Mouse (Mus musculus): ENCODE data around the gene Tmem131l. TPM values are rescaled to one million over a fixed set of nuclear protein-coding genes. Genes with fewer than 3 reads are reported as not detected.
"Not testable (repeated sequence)": the region's sequence is repeated elsewhere in the genome, so short reads cannot be mapped to it uniquely, and the experiment has no call there.

Gene Tmem131l
- total and polyA plus RNA-seq, 2 experiments from 2014 or later: 22.5 to 37.3 TPM

GRCm38 (mm10) chr3:83876299-83876698 is 163.7 kb downstream of the Tmem131l start:
- DNase-seq (ENCODE audit: low spot score) (no peak), ATAC-seq (ENCODE audit: low FRiP score) (no peak)
- Histone ChIP-seq H3K4me1 (ENCODE audit: insufficient read depth, low read length) (no peaks in the 10 kb centered on the region), H3K27me3 (ENCODE audit: insufficient read depth, low read length) (no peaks in the 10 kb centered on the region), H3K4me2 (ENCODE audit: low read depth, low read length, poor library complexity, severe bottlenecking) (no peak overlapping the region), H3K9ac (replicated peaks; ENCODE audit: low read length, poor library complexity, severe bottlenecking) (no peak overlapping the region), H3K36me3 (ENCODE audit: insufficient read depth, low read length) (no peaks in the 10 kb centered on the region), H3K9me3 (ENCODE audit: low read length) (no peaks in the 10 kb centered on the region), H3K27ac (ENCODE audit: low read depth, low read length) (no peak overlapping the region), H3K4me3 (ENCODE audit: low read depth, low read length) (no peak overlapping the region)
- WGBS: 70% methylated on average over 4 of the region's 4 CpGs
- no peak for TF ChIP-seq CTCF (IDR thresholded peaks at IDR 0.05)

GRCm38 (mm10) chr3:83875078-83875477 is 164.9 kb downstream of the Tmem131l start:
- H3K27me3 ChIP-seq (ENCODE audit: insufficient read depth, low read length); H3K4me1 ChIP-seq (ENCODE audit: insufficient read depth, low read length); H3K36me3 ChIP-seq (ENCODE audit: insufficient read depth, low read length); H3K27ac ChIP-seq (ENCODE audit: low read depth, low read length); H3K4me3 ChIP-seq (ENCODE audit: low read depth, low read length); H3K9ac ChIP-seq (replicated peaks; ENCODE audit: low read length, poor library complexity, severe bottlenecking); DNase-seq (ENCODE audit: low spot score); H3K4me2 ChIP-seq (ENCODE audit: low read depth, low read length, poor library complexity, severe bottlenecking); H3K9me3 ChIP-seq (ENCODE audit: low read length); ATAC-seq (ENCODE audit: low FRiP score): not testable (repeated sequence)
- 94% methylated on average over 2 of the region's 2 CpGs for WGBS

- not testable (repeated sequence) for H3K27me3 ChIP-seq (ENCODE audit: insufficient read depth, low read length); H3K36me3 ChIP-seq (ENCODE audit: insufficient read depth, low read length); DNase-seq (ENCODE audit: low spot score); H3K9ac ChIP-seq (replicated peaks; ENCODE audit: low read length, poor library complexity, severe bottlenecking); H3K27ac ChIP-seq (ENCODE audit: low read depth, low read length); H3K4me2 ChIP-seq (ENCODE audit: low read depth, low read length, poor library complexity, severe bottlenecking); H3K9me3 ChIP-seq (ENCODE audit: low read length); ATAC-seq (ENCODE audit: low FRiP score); H3K4me3 ChIP-seq (ENCODE audit: low read depth, low read length); H3K4me1 ChIP-seq (ENCODE audit: insufficient read depth, low read length)
- 88% methylated on average over 2 of the region's 2 CpGs for WGBS
Measured at GRCm38 (mm10) chr3:83872853-83873252, 167.1 kb downstream of the Tmem131l start.

- not testable (repeated sequence) for H3K27ac ChIP-seq (ENCODE audit: low read depth, low read length); H3K9me3 ChIP-seq (ENCODE audit: low read length); H3K27me3 ChIP-seq (ENCODE audit: insufficient read depth, low read length); H3K36me3 ChIP-seq (ENCODE audit: insufficient read depth, low read length); H3K4me3 ChIP-seq (ENCODE audit: low read depth, low read length); H3K9ac ChIP-seq (replicated peaks; ENCODE audit: low read length, poor library complexity, severe bottlenecking); H3K4me2 ChIP-seq (ENCODE audit: low read depth, low read length, poor library complexity, severe bottlenecking); H3K4me1 ChIP-seq (ENCODE audit: insufficient read depth, low read length); DNase-seq (ENCODE audit: low spot score); ATAC-seq (ENCODE audit: low FRiP score)
- WGBS: 94% methylated on average over 4 of the region's 4 CpGs
Measured at GRCm38 (mm10) chr3:83871962-83872361, 168.0 kb downstream of the Tmem131l start.

GRCm38 (mm10) chr3:83871559-83871958 is 168.4 kb downstream of the Tmem131l start:
- H3K27me3 ChIP-seq (ENCODE audit: insufficient read depth, low read length); H3K4me2 ChIP-seq (ENCODE audit: low read depth, low read length, poor library complexity, severe bottlenecking); H3K9ac ChIP-seq (replicated peaks; ENCODE audit: low read length, poor library complexity, severe bottlenecking); ATAC-seq (ENCODE audit: low FRiP score); H3K36me3 ChIP-seq (ENCODE audit: insufficient read depth, low read length); H3K27ac ChIP-seq (ENCODE audit: low read depth, low read length); DNase-seq (ENCODE audit: low spot score); H3K4me3 ChIP-seq (ENCODE audit: low read depth, low read length); H3K4me1 ChIP-seq (ENCODE audit: insufficient read depth, low read length); H3K9me3 ChIP-seq (ENCODE audit: low read length): not testable (repeated sequence)
- 88% methylated on average over 7 of the region's 7 CpGs for WGBS

- no peak overlapping the region for H3K9ac ChIP-seq (replicated peaks; ENCODE audit: low read length, poor library complexity, severe bottlenecking)
- H3K9me3 ChIP-seq (ENCODE audit: low read length): no peaks in the 10 kb centered on the region
- no peaks in the 10 kb centered on the region for H3K4me1 ChIP-seq (ENCODE audit: insufficient read depth, low read length)
- H3K36me3 ChIP-seq (ENCODE audit: insufficient read depth, low read length): no peaks in the 10 kb centered on the region
- no peak overlapping the region for H3K4me3 ChIP-seq (ENCODE audit: low read depth, low read length)
- ATAC-seq (ENCODE audit: low FRiP score): no peak
- H3K4me2 ChIP-seq (ENCODE audit: low read depth, low read length, poor library complexity, severe bottlenecking): no peak overlapping the region
- no peak for TF ChIP-seq CTCF (IDR thresholded peaks at IDR 0.05)
- no peaks in the 10 kb centered on the region for H3K27me3 ChIP-seq (ENCODE audit: insufficient read depth, low read length)
- 93% methylated on average over 2 of the region's 2 CpGs for WGBS
- no peak overlapping the region for H3K27ac ChIP-seq (ENCODE audit: low read depth, low read length)
- no peak for DNase-seq (ENCODE audit: low spot score)
Measured at GRCm38 (mm10) chr3:83869776-83870175, 170.2 kb downstream of the Tmem131l start.

GRCm38 (mm10) chr3:83867026-83867425 is 172.9 kb downstream of the Tmem131l start:
- not testable (repeated sequence) for H3K27me3 ChIP-seq (ENCODE audit: insufficient read depth, low read length); H3K36me3 ChIP-seq (ENCODE audit: insufficient read depth, low read length); H3K9ac ChIP-seq (replicated peaks; ENCODE audit: low read length, poor library complexity, severe bottlenecking); H3K4me1 ChIP-seq (ENCODE audit: insufficient read depth, low read length); H3K4me2 ChIP-seq (ENCODE audit: low read depth, low read length, poor library complexity, severe bottlenecking); H3K4me3 ChIP-seq (ENCODE audit: low read depth, low read length); H3K9me3 ChIP-seq (ENCODE audit: low read length); H3K27ac ChIP-seq (ENCODE audit: low read depth, low read length); DNase-seq (ENCODE audit: low spot score); ATAC-seq (ENCODE audit: low FRiP score)

Data from midbrain, postnatal 0 days (tissue).